Mouse (Mus musculus) monocyte, adult 2 months (primary cell): ENCODE results near the gene Evi2.

Experiments
- DNase-seq, 2 experiments: peaks; one replicate each; pipeline ENCODE4 v3.0.0; 2022; ENCODE audit warnings: low spot score in 2 of 2, low read depth in 1 of 2

Evi2 gene

DNA sequence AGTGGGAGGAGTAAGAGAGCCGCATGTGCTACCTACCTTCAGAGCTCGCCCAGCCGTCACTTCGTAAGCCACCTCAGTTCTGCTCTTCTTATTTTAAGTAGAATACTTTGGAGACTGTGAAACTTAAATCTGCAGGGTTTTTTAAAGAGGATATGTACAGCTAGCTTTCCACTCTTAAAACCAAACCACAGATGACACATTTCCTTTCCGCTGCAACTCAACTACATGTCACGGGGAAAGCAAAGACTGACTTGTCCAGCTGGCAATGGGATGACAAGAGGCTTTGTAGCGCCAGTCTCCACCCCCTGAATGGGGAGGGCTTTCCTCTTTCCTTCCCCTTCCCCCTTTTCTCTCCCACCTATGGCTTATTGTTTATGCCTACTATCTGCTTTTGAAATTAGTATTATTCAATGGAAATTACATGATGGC, at the start of gene Evi2, which contains the start of gene Evi2a:
Gene Evi2, minus strand, starts transcription at position 257 of the 429 bp plus-strand sequence.
Gene Evi2a, minus strand, starts transcription at position 277 of the 429 bp plus-strand sequence.
- DNase-seq: peak; percentile 53 to 65

- peak; percentile 77 for DNase-seq
Observed at GRCm38 (mm10) chr11:79577741-79578140, 47.4 kb upstream of the Evi2 start.

- DNase-seq: no peak
Observed at GRCm38 (mm10) chr11:79575383-79576073, 45.1 kb upstream of the Evi2 start.

- peak in 1 of 2 experiments; percentile 26 for DNase-seq
Observed at GRCm38 (mm10) chr11:79573836-79574235, 43.4 kb upstream of the Evi2 start.

DNA sequence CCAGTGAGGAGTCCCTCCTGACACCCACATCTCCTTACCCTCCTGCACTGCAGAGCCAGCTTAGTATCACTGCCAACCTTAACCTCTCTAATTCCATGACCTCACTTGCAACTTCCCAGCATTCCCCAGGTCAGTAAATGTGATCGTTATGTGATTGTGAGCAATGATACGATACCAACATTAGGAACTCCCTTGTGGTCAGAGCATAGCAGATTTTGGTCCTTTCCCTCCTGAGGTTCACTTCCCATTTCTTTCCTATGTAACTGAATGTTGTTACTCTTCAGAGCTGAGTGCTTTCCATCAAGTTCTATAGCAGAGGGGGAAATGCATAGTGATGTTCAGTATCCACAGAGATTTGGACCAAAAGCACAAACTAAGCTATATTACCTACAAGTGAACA, 39.9 kb upstream of the Evi2 start:
- no peak for DNase-seq

DNA sequence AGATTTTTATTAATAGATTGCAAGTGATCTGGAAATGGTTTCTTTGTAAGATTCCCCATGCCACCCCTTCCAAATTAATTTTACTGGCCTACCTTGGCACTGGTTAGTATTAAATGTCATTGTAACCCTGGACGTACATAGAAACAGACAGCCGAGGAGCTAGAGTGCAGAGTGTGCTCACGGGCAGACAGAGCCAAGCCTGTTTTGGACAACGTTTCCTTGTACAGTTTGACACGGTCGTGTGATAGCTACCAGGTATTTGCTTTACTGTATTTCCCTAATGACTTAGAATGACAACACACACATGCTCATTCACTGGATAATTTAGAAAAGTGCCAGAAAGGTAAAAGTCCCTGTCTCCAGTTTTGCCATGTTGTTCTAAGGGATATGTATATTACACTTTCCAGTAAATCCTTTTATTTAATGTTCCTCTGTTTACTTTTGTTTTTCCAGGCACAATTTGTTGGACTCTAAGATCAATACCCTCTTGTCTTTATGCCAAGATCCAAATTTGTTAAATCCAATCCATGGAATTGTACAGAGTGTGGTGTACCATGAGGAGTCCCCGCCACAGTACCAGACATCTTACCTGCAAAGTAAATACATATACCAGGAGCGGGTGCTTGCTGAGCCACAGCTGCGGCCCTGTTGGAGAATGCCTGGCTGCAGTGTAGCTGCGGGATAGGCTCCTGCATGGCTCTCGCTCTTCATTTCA, 38.0 kb upstream of the Evi2 start:
- no peak for DNase-seq

- no peak for DNase-seq
Observed at GRCm38 (mm10) chr11:79566947-79567346, 36.6 kb upstream of the Evi2 start.

- no peak for DNase-seq
Observed at GRCm38 (mm10) chr11:79563493-79563892, 33.1 kb upstream of the Evi2 start.

DNA sequence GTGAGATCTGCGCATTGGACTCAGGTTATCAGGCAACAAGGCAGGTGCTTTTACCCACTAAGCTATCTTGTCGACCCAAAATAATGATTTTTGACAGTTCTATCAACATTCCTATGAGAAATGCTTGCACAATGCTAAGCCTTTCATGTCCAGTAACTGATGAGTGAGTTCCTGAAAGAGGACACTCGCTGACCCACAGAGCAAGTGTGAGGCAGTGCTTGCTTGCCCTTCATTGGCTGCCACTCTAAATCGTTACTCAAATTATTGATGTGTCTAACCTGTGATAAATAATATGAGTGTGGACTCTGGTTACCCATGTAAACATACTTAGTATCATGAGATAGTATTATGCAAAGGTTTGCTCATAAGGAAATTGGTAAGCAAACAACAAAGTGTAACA, 30.1 kb upstream of the Evi2 start:
- DNase-seq: no peak

GRCm38 (mm10) chr11:79552622-79553021, 22.2 kb upstream of the Evi2 start:
- DNase-seq: no peak

DNA sequence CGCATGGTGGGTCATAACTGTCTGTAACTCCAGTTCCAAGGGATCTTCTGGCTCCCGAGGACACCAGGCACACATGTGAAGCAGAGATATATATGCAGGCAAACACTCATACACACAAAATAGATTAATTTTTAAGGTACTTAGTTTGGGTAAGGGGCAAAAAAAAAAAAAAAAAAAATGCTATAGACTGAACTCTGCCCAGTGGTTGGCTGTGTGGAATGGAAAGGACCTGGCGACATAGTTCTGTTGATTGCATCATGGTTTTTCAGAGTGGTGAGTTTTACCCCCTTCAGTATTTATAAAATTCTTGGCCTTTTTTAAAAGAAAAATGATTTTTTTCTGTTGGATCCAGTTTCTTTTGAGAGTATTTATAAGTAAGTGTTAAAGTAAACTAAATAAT, 5.9 kb upstream of the Evi2 start:
- no peak for DNase-seq

DNA sequence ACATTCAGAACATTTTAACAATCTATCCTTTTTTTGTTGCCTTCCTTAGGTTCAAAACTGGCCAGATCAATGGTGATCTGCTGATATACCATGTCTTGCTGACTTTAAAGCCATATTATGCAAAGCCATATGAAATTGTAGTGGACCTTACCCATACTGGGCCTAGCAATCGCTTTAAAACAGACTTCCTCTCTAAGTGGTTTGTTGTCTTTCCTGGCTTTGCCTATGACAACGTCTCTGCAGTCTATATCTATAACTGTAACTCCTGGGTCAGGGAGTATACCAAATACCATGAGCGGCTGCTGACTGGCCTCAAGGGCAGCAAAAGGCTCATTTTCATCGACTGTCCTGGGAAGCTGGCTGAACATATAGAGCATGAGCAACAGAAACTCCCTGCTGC, 5.2 kb upstream of the Evi2 start:
- DNase-seq: no peak

DNA sequence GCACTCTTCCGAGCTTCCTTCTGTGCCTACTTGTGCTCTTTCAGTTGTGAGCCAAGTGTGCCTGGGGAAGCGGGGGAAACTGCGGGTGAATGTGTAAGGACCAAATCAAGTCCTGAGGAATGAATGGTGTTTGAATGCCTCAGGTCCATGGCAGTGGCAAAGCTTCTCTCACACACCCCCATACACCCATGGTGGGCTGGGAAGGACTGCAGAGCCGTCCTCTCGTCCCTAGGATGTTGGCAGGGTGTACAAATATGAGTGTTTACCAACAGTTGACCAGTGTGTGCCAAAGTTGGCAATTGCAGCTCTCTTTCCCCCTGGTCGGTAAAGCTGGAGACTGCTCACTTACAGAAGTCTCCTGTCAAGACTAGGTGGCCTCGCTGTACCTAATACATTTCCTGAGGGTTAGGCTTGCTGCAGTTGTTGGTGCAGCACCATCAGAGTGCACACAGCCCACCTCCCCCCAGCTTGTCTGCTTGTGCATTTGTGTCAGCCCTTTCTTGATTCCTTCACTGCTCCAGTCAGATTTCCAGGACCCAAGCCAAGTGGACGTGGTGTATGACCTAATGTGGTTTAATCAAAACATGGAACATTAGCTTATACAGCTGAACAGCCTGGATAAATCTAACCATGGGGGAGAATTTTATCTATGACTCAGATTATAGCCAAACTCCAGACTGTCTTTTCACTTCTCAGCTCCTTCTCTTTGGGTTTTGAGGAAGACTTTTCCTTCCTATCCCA, 3.7 kb upstream of the Evi2 start:
- DNase-seq: no peak

DNA sequence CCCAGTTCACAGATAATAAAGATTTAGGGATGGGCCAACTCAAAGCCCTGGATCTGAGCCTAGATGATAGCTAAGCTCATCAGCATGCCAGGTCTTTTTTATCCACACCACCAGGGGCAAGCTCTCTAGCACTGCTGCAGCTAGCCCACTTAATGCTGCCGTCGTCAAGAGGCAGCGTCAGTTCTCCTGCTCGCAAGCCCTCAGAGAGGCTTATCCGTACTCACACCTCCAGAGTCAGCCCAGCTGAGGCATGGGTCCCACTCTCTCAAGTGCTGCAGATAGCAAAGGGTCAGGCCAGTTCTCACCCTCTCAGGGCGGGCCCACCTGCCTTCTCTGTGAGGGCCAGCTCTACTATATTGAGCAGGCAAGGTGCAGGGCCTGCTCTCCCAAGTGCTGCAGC, 2.9 kb upstream of the Evi2 start:
- no peak for DNase-seq

- DNase-seq: no peak
Observed at GRCm38 (mm10) chr11:79531485-79531884, 1.1 kb upstream of the Evi2 start.

DNA sequence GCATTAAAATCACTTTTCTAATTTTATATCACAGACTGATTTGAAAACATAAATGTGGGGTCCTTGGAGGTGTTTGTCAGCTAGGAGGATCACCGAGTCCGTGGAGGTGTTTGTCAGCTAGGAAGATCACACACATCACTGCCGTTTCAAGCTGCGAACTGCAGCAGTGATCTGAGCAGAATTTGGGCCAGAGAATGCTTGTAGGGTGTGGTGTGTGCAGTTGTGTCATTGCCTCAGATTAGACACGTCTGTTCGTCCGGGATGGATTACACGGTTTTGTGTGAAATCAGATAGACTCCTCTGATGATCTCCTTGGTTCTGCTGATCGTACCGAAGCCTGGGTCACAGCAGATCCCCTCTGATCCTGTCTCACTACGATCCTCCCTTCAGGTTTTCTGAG, 385 bp upstream of the Evi2 start:
- no peak for DNase-seq

DNA sequence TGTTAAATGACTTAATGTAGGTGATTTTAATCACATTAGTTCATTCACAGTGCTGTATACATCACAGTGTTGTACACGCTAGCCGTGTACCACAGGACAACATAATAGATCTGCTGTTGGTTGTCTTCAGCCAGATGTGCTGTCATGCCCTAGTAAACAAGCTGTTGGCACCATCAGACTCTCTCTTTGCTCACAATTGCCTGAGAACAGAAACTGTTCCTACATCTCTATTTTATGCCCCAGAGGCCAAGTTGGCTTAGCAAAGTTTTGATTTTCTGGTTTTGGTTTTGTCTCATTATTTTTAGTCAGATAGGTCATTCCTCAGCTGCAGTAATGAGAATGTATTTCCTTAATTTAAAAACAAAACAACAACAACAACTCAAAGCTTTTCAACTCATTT, 653 bp downstream of the Evi2 start:
- no peak for DNase-seq

- no peak for DNase-seq
Observed at GRCm38 (mm10) chr11:79529226-79529625, 1.2 kb downstream of the Evi2 start.

- no peak for DNase-seq
Observed at GRCm38 (mm10) chr11:79528601-79529000, 1.8 kb downstream of the Evi2 start.

DNA sequence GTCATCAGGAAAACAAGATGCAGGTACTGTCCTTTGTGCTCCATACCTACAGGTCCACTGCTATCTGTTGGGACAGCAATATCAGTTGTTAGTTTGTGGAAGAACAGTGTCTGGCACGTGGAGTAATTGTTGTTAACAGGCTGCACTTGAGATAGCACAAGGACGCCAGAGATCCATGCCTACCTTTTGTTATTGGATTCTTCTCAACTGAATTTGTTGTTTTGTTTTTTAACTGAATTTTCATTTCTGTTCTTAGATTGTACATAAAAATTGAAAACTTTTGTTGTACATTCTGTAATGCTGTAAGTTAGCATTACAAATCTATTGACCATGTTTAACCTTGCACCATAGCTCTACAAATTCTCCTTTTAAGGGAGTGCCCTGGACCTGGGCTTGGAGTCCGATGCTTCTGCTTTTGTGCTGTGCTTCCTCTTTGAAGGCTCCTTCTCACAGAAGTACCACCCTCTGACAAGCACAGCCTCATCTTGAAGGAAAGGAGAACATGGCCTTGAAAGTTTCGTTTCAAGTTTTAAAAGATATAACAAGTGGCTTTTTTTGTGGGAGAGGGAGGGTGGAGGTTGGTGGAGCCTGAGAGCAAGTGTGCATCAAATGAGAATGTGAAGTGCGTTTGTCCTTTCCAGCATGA, 2.5 kb downstream of the Evi2 start:
- DNase-seq: peak; percentile 61 to 84

GRCm38 (mm10) chr11:79527015-79527738, 3.2 kb downstream of the Evi2 start:
- peak; percentile 44 to 50 for DNase-seq
